Mouse (Mus musculus) ES-E14 (cell line): ENCODE results near the gene Zbtb3. TPM values are rescaled to one million over a fixed set of nuclear protein-coding genes. Genes with fewer than 3 reads are reported as not detected.
A peak's percentile ranks its signal among the peaks of the same experiment; 100 is the strongest.

Experiments used
- DNase-seq: peaks from one replicate; pipeline ENCODE4 v3.0.0-alpha.2; 2013; ENCODE audit warnings: low read depth, low spot score
- H3K27ac ChIP-seq: 2 replicates; pipeline ENCODE4 v1.5.1; 2012; ENCODE audit warnings: low read depth, mild to moderate bottlenecking, low read length, moderate library complexity, mixed read lengths; ENCODE audit not compliant: poor library complexity, insufficient read depth, severe bottlenecking
- H3K36me3 ChIP-seq: 2 replicates; pipeline ENCODE4 v1.6.1; 2012; ENCODE audit warnings: mild to moderate bottlenecking, low read length, moderate library complexity, mixed read lengths; ENCODE audit not compliant: control insufficient read depth, poor library complexity, insufficient read depth, severe bottlenecking
- H3K4me1 ChIP-seq, 2 experiments: fragments of 150-350 bp in 1 of 2; sonication (generic) in 1 of 2; 2 replicates each; pipeline ENCODE4 v1.6.1; 2012; ENCODE audit warnings: low read length in 2 of 2, mild to moderate bottlenecking in 1 of 2, mixed read lengths in 1 of 2; ENCODE audit not compliant: control insufficient read depth in 2 of 2, insufficient read depth in 2 of 2, poor library complexity in 1 of 2
- H3K4me3 ChIP-seq, 2 experiments: fragments of 150-350 bp in 1 of 2; sonication (generic) in 1 of 2; 2 replicates each; pipeline ENCODE4 v1.5.1; 2012; ENCODE audit warnings: low read length in 2 of 2, low read depth in 1 of 2, mild to moderate bottlenecking in 1 of 2, mixed read lengths in 1 of 2; ENCODE audit not compliant: insufficient read depth in 1 of 2, poor library complexity in 1 of 2, severe bottlenecking in 1 of 2
- H3K9ac ChIP-seq: 2 replicates; pipeline ENCODE4 v1.6.1; 2012; ENCODE audit warnings: low read depth, mild to moderate bottlenecking, low read length, mixed read lengths; ENCODE audit not compliant: poor library complexity, insufficient read depth, severe bottlenecking
- H3K9me3 ChIP-seq: fragments of 150-350 bp; sonication (generic); 2 replicates; pipeline ENCODE4 v1.6.1; 2012; ENCODE audit warnings: low read depth, mild to moderate bottlenecking, low read length; ENCODE audit not compliant: control insufficient read depth, insufficient read depth
- CHD2 ChIP-seq: IDR thresholded peaks from 2 replicates; pipeline ENCODE4 v1.6.1; 2014; ENCODE audit warnings: mild to moderate bottlenecking, low read depth, low read length, inconsistent platforms
- HCFC1 ChIP-seq: IDR thresholded peaks from 2 replicates; pipeline ENCODE4 v1.6.1; 2012; ENCODE audit warnings: low read length, inconsistent platforms, borderline replicate concordance; ENCODE audit not compliant: insufficient read depth
- MAFK ChIP-seq: IDR thresholded peaks from 2 replicates; pipeline ENCODE4 v1.6.1; 2014; ENCODE audit warnings: mild to moderate bottlenecking, low read depth, low read length, inconsistent platforms; ENCODE audit not compliant: insufficient read depth
- ZC3H11A ChIP-seq: IDR thresholded peaks from 2 replicates; pipeline ENCODE4 v1.6.1; 2012; ENCODE audit warnings: low read depth, mild to moderate bottlenecking, inconsistent platforms, low read length, borderline replicate concordance
- ZNF384 ChIP-seq: IDR thresholded peaks from 2 replicates; pipeline ENCODE4 v1.6.1; 2012; ENCODE audit warnings: low read depth, low read length, inconsistent platforms
- in situ Hi-C, 2 experiments: fragments of 600-800 bp; cut with MboI; formaldehyde crosslinking; loops; one replicate each; pipeline ENCODE4 v1.15.1; 2025; ENCODE audit warnings: low sequenced_read_pairs in 2 of 2, inconsistent platforms in 1 of 2; ENCODE audit not compliant: unreplicated experiment in 2 of 2
- total RNA-seq: library from RNA; depleted of rRNA; stranded (reverse); fragments of 300-350 nt; gene quantifications from 2 replicates; pipeline ENCODE4 v1.2.3, GENCODE M21; 2012; rRNA removed

The Zbtb3 gene
- 3.4 TPM in 2 replicates for total RNA-seq

GRCm38 (mm10) chr19:8802130-8802821 lies at the start of gene Zbtb3:
TSS of gene Zbtb3 (plus strand) at chr19:8802555.
- peak within 1 kb of the TSS; percentile 79 for H3K27ac ChIP-seq
- TF ChIP-seq MAFK (no peak), CHD2 (peak; percentile 93), ZC3H11A (no peak), HCFC1 (0 out of 2 replicates have a peak, but pooled peaks have one; percentile 24), ZNF384 (no peak)
- DNase-seq = peak; percentile 96

GRCm38 (mm10) chr19:8755652-8756051 lies 46.7 kb upstream of the Zbtb3 start:
- Histone ChIP-seq H3K36me3 (peaks cover 13% of the 10 kb centered on the region), H3K9me3 (no peaks in the 10 kb centered on the region), H3K4me3 (no peak overlapping the region), H3K27ac (no peak overlapping the region), H3K4me1 (no peaks in the 10 kb centered on the region), H3K9ac (no peak overlapping the region)
- no peak for DNase-seq
- in situ Hi-C loops = no loop called here
- TF ChIP-seq ZC3H11A (no peak), MAFK (no peak), HCFC1 (no peak), CHD2 (no peak), ZNF384 (no peak)

More at GRCm38 (mm10) chr19:8802130-8802821, at the start of gene Zbtb3:
- H3K9ac ChIP-seq = peak within 1 kb of the TSS; percentile 88
- H3K36me3 ChIP-seq = peaks cover 2% of the 10 kb centered on the region; the same call in 1 of the 2 replicates
- H3K9me3 ChIP-seq = no peaks in the 10 kb centered on the region
- H3K4me3 ChIP-seq = peak within 1 kb of the TSS; percentile 82 to 99
- H3K4me1 ChIP-seq = peaks cover 5 to 11% of the 10 kb centered on the region in 2 experiments
- in situ Hi-C loops = no loop called here

- Histone ChIP-seq H3K4me3 (peak within 1 kb of the TSS; percentile 93 to 95), H3K27ac (peak within 1 kb of the TSS; percentile 89), H3K36me3 (peaks cover 12% of the 10 kb centered on the region), H3K9ac (peak within 1 kb of the TSS; percentile 96), H3K4me1 (no peaks in the 10 kb centered on the region), H3K9me3 (no peaks in the 10 kb centered on the region)
- no peak; the same call in 1 of the 2 replicates for TF ChIP-seq HCFC1
- no peak for TF ChIP-seq CHD2
- TF ChIP-seq ZNF384 = no peak
- TF ChIP-seq ZC3H11A = no peak
- no peak for TF ChIP-seq MAFK
- in situ Hi-C loops = no loop called here
- DNase-seq = peak; percentile 86
Measured at GRCm38 (mm10) chr19:8756635-8757387, 45.5 kb upstream of the Zbtb3 start, which contains the start of gene Nxf1. TSS of gene Nxf1 (plus strand) at chr19:8757073.

- no peak for DNase-seq
- H3K36me3 ChIP-seq = peaks cover 12% of the 10 kb centered on the region
- no peak for TF ChIP-seq MAFK
- TF ChIP-seq CHD2 = no peak
- TF ChIP-seq ZNF384 = no peak
- no peak for TF ChIP-seq ZC3H11A
- no peak for TF ChIP-seq HCFC1
- peak overlapping the region; percentile 96 for H3K9ac ChIP-seq
- H3K27ac ChIP-seq = peak overlapping the region; percentile 89; the same call in 1 of the 2 replicates
- no peaks in the 10 kb centered on the region for H3K4me1 ChIP-seq
- H3K4me3 ChIP-seq = peak overlapping the region; percentile 93 to 95
- H3K9me3 ChIP-seq = no peaks in the 10 kb centered on the region
- in situ Hi-C loops = no loop called here
Measured at GRCm38 (mm10) chr19:8757471-8757998, 44.8 kb upstream of the Zbtb3 start.
